Mouse (Mus musculus) layer of hippocampus, postnatal 25 days (tissue): Measurements from ENCODE around the gene Fam196a. TPM values are rescaled to one million over a fixed set of nuclear protein-coding genes. Genes with fewer than 3 reads are reported as not detected.

Experiments
- DNase-seq, 2 experiments: peaks; one replicate each; pipeline ENCODE4 v3.0.0; 2022; ENCODE audit warnings: mixed read lengths in 2 of 2, low spot score in 1 of 2; ENCODE audit errors: extremely low spot score in 1 of 2
- total RNA-seq, 2 experiments: library from RNA; stranded (reverse); gene quantifications; 2 replicates each; pipeline ENCODE4 v1.2.3; 2021

Gene Fam196a
- 10 to 100 TPM; 11.8 to 12.3 TPM for total RNA-seq

DNA sequence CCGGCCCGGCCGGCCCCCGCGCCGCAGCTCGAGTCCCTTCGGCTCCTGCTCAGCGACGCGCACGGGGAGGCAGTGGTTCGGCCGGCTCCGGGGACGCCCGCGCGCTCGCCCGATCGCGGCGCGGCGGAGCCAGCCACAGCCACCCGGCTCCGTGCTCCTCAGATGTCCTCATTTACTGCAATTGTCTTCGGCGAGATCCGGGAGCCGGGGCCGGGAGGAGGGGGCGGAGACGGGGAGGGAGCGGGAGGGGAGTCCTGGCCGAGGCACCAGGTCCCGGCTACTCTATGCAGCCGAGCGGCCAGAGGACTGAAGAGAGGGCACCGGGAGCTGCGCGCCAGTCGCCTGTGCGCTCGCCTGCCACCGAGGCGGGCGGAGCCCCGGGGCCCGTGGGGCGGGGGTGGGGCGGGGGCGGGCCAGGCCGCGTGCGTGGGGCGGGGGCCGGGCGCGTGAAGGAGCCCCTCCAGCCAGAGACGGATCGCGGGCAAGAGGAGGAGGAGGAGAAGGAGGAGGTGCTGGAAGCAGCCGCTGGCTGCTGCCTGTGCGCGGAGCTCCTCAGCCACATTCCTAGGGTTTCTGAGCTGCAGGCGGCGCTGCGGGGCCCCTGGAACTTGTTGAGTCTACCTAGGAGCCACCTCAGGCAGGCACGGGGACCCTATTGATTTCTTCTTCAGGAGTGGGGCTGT is at the start of gene Fam196a:
Gene Fam196a, minus strand, starts transcription at position 504 of the 683 bp plus-strand sequence.
- DNase-seq, result peak; percentile 60 to 64

- DNase-seq, result no peak
Observed at GRCm38 (mm10) chr7:134961608-134962007, 23.4 kb upstream of the Fam196a start.

DNA sequence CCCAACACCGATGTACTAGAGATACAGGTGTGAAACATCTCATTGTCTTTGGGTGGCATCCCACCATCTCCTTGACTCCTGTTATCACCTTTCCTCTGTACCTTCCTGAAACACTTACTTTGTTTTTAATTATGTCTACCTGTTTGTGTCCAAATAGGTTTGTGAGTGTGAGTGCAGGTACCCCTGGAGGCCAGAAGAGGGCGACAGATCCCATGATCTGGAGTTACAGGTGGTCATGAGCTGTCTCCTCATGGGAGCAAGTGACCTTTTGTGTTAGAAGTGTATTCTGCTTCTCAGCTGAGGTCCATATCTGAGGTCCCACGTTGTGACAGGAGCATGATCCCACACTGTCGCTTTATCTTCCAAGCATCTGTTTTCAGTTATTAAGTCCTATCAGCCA is 22.6 kb upstream of the Fam196a start:
- peak in 1 of 2 experiments; percentile 16 for DNase-seq

- DNase-seq, result no peak
Observed at GRCm38 (mm10) chr7:134959086-134959485, 20.9 kb upstream of the Fam196a start.

- peak in 1 of 2 experiments; percentile 12 for DNase-seq
Observed at GRCm38 (mm10) chr7:134945925-134946716, 7.9 kb upstream of the Fam196a start.

DNA sequence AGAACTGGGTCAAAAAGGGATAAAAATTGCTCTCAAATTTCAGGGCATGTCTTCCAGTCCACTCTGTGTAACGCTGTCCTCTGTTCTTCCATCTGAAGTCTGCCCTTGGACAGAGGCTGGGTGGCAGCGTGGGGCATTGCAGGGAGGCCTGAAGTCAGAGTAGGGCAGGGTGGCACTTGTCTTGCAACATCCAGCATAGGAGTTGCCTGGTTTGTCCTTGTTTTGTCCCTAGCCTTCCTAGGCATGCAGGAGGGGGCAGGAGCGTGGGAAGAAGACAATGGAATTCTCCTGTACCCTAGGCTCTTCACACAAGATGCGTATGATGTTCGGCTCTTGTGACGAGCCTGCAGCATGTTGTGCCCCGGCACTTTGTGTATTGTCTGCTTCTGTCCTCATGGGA is 5.5 kb upstream of the Fam196a start:
- DNase-seq, result no peak

- DNase-seq, result no peak
Observed at GRCm38 (mm10) chr7:134943063-134943462, 4.8 kb upstream of the Fam196a start.

- DNase-seq, result no peak
Observed at GRCm38 (mm10) chr7:134941891-134942290, 3.7 kb upstream of the Fam196a start.

- peak in 1 of 2 experiments; percentile 24 for DNase-seq
Observed at GRCm38 (mm10) chr7:134937471-134937926, 731 bp downstream of the Fam196a start.

GRCm38 (mm10) chr7:134931886-134932285 is 6.3 kb downstream of the Fam196a start:
- no peak for DNase-seq

DNA sequence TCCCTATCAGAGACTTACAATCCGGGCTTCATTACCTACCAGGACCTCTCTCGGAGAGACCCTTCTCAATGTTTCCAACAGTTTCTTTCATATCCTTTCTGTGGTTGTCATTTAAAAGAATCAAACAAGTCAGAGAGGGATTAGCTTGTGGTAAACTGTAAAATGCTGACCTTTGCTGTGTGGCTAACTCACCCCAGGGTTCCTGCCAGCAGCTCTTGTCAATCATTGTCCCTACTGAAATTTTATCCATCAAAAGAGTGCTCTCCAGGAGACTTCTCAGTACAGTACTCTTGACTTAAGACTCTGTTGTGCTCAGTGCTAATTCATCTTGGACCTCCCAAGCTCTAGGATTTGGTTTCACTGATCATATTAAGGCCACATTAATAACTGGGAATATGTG is 36.2 kb downstream of the Fam196a start:
- no peak for DNase-seq

DNA sequence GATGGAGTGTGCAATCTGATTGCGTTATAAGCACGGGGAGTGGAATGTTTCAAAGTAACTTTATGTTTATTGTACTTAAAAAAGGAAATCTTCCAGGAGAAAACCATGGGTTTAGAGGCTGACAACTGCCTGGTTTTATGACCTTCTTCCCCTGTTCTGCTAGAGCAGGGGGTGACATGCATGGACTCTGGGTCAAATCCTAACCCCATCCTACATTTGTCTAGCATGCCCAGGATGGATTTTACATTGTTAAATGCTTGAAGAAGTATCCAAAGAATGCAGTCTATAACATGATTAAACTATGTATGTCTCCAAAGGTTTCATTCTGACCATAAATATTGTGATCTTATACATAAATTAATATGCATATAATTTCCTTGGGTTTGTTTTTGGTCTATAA is 38.8 kb downstream of the Fam196a start:
- DNase-seq, result no peak

DNA sequence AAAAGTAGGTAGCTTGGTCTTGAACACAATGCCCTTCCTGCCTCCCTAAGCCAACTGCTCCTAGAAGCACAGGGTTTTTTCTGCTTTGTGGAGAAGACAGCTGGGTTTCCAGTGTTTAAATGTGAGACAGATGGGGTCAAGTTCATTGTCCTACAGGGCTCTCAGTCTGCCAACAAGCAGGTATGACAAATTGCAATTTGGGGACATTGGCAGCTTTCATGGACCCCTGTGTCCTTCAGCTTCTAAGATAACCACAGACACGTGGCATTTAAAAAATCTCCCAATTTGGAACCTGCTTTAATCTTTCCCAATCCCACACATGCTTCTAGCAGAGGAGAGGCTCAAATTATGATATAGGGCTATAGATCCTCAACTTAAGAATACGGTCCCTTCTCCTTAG is 43.6 kb downstream of the Fam196a start:
- DNase-seq, result no peak

DNA sequence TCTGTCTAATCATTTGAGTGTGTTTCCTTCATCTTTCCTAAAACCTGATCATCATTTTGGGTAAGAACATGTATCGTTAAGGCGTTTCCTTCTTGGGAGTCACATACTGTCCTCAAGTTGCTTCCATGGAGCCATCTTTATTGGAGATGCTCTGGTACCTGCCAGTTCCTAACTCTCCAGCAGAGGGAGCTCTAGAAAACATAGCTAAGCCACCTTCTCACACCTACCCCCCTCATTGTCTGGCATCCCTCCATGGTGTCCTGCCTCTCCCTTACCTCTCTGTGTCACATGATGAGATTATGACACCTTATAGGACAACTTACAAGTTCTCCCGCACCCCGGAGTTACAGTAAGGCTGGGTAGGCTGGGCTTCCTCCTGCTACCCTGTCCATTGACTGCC is 45.3 kb downstream of the Fam196a start:
- DNase-seq, result no peak

GRCm38 (mm10) chr7:134892449-134892871 is 45.8 kb downstream of the Fam196a start:
- DNase-seq, result no peak

DNA sequence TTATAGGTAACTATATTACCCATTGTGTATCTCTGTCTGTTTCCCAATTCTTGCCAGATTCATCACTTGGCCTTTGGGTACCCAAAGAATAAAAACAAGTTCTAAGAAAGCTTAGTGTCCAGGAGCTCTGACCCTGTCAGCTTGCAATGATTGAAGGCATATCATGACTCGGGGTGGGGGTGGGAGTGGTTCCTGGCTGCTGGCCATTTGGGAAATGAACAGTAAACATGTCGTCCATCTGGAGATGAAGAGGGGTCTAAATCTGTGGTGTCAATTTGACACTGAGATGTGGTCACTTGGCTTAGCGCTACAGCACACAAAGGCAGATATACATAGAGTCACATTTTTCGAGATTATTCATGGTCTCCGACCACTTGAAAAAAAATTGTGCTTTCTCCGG is 54.7 kb downstream of the Fam196a start:
- DNase-seq, result no peak

- no peak for DNase-seq
Observed at GRCm38 (mm10) chr7:134880431-134880830, 57.8 kb downstream of the Fam196a start.

- no peak for DNase-seq
Observed at GRCm38 (mm10) chr7:134878985-134879384, 59.2 kb downstream of the Fam196a start.

DNA sequence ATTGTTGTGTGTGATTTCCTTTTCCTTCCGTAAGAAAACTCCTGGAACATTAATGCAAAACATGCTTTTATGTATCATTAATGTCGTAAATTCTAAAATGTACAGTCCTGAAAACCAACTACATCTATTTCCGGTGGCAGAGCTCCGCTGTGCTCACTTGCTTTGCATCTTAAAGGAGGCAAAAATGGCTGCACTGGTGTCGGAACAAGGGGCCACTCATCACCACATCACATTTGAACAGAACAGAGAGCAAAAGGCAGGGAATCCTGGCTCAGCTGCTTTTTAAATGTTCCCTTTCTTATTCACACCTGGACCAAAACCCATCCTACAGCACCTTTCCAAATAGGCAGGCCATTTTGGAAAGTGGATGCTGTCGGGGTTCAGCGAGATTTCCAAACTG is 65.2 kb downstream of the Fam196a start:
- no peak for DNase-seq

DNA sequence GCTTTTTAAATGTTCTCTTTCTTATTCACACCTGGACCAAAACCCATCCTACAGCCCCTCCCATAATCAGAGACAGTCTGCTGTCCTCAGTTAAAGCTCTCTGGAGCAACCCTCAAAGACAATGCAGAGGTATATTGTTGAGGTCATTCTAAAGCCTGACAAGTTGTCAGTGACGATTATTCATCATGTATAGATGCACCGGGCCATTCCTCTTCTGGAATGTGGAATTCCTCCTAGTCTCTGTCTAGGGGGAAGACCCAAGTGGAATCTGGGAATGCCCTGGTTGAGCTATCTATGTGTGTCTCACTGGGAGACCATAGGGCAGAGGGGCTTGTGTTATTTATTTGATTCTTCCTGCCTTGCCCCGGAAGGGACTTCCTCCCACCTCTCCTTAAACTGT is 65.7 kb downstream of the Fam196a start:
- DNase-seq, result no peak

GRCm38 (mm10) chr7:134864175-134864574 is 74.1 kb downstream of the Fam196a start:
- DNase-seq, result peak in 1 of 2 experiments; percentile 11

DNA sequence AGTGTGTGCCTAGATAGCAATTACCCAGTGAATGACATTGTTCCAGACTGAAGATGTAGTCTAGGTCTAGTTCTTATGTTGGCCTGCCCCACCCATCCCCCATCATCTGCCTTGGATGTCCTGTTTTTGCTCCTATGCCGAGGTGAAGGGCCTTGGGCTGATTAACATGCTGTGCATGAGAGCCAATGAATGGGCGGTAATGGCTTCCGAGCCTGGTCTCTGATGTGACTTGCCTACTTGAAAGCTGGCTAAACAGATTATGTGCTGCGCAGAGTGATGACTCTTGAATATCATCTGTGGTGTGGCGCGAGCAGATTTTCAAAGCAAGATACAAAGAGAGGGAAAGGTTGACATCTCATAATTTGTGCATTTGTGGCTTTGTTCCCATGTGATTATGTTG is 76.2 kb downstream of the Fam196a start:
- no peak for DNase-seq
